Mouse (Mus musculus) kidney, postnatal 14 days (tissue): ENCODE measurements around the gene Spin4.

ENCODE experiments used
- DNase-seq: peaks from one replicate; pipeline ENCODE4 v3.0.0; 2022; ENCODE audit warnings: mixed read lengths

The Spin4 gene

GRCm38 (mm10) chrX:95026361-95026892 lies at the start of gene Spin4:
TSS of gene Spin4 (minus strand) at chrX:95026682.
- peak; percentile 81 for DNase-seq

- DNase-seq: no peak
Measured at GRCm38 (mm10) chrX:95027907-95028306, 1.4 kb upstream of the Spin4 start.

- DNase-seq: peak; percentile 10
Measured at GRCm38 (mm10) chrX:95025779-95026360, 612 bp downstream of the Spin4 start.

GRCm38 (mm10) chrX:95012033-95012432 lies 14.4 kb downstream of the Spin4 start:
- DNase-seq: peak; percentile 32

DNA sequence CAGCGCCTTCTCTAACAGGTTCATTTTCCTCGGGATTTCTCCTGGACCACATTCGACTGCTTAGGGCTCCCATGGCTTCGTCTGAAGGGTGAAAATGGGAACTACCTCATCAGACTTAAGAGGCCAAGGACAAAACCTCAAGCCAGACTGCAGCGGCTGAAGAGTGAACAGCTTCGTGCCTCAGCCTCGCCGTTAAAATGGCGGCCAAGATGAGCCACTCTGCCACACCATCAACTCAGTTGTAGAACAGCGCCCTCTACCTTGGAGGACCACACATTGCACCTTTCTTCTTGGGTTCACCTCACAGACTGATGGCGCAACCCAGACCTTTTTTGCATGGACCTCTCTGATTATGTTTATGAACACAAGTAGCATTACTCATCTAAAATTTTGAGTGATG lies 27.6 kb downstream of the Spin4 start:
- DNase-seq: no peak

DNA sequence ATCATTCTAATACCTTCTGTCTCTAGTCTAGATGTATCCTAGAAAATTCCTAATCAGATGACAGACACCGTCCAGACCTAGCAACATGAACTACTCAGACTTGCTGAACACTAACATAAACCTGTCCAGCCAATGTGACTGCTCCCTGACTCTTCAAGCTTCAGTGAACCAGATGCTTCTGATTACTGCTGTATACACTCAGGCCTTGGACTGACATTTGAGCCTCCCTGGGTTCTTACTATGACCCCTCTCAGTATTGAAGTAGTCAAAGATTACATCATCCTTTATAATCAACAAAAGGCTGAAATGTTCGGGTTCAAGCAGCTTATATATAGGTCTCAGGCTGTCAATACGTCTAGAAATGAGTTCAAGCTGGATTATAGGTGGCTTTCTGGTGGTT lies 32.4 kb downstream of the Spin4 start:
- no peak for DNase-seq

DNA sequence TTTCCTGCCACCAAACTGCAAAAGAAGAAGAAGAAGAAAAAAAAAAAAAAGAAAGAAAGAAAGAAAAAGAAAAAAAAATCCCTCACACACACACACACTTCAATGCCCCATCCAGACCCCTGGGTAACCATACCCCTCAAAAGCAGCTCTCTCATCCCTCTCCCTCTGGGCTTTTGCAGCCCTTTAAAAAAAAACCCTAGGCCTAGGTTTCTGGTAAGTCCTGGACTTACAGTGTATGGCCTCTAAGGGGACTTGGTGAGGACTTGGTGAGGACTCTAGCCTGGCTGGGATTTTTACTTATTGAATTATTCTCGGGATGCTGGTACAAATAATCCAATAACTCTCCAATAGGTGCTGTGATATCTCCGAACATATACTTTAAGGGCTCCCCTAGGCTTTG lies 35.6 kb downstream of the Spin4 start:
- no peak for DNase-seq

- DNase-seq: peak; percentile 41
Measured at GRCm38 (mm10) chrX:94990080-94990825, 36.2 kb downstream of the Spin4 start.
